Mouse (Mus musculus) cerebellum, adult 2 months (tissue): ENCODE data around the gene Kdm8. TPM values are rescaled to one million over a fixed set of nuclear protein-coding genes. Genes with fewer than 3 reads are reported as not detected.

Experiments
- DNase-seq, 2 experiments: peaks; one replicate each; pipeline ENCODE4 v3.0.0; 2021
- H3K27ac ChIP-seq: fragments of 200-500 bp; 2 replicates; pipeline ENCODE4 v1.5.1; 2012; ENCODE audit warnings: low read length, control low read depth, inconsistent platforms; ENCODE audit not compliant: insufficient read depth
- H3K27me3 ChIP-seq: fragments of 200-500 bp; 2 replicates; pipeline ENCODE4 v1.6.1; 2012; ENCODE audit warnings: inconsistent platforms, mild to moderate bottlenecking, low read length, moderate library complexity; ENCODE audit not compliant: control insufficient read depth, insufficient read depth
- H3K4me1 ChIP-seq: fragments of 200-500 bp; 2 replicates; pipeline ENCODE4 v1.6.1; 2011; ENCODE audit warnings: low read length; ENCODE audit not compliant: control insufficient read depth, insufficient read depth
- H3K4me3 ChIP-seq: fragments of 200-500 bp; replicated peaks from 2 replicates; pipeline ENCODE3; 2011; ENCODE audit warnings: mild to moderate bottlenecking, low read depth, low read length, control low read depth; ENCODE audit not compliant: insufficient read depth
- CTCF ChIP-seq: fragments of 200-500 bp; IDR thresholded peaks from 2 replicates; pipeline ENCODE4 v1.5.1; 2011; ENCODE audit warnings: low read depth, mild to moderate bottlenecking, control low read depth, low read length, moderate library complexity, borderline replicate concordance; ENCODE audit not compliant: insufficient read depth
- POLR2A ChIP-seq: fragments of 200-500 bp; IDR thresholded peaks from 2 replicates; pipeline ENCODE4 v1.6.1; 2011; ENCODE audit warnings: low read length, control low read depth, borderline replicate concordance; ENCODE audit not compliant: insufficient read depth
- WGBS: fragments of 180-500 bp; shearing (Covaris S2); methylation state at CpG from one replicate; pipeline ENCODE4 v1.1.7; 2018; 5-methylcytosine and 5-hydroxymethylcytosine counted together
- polyA plus RNA-seq: library from polyadenylated mRNA; depleted of rRNA; stranded (reverse); fragments of >200 nt; gene quantifications from 2 replicates; pipeline ENCODE4 v1.2.3, GENCODE M21; 2012

Gene Kdm8
- polyA plus RNA-seq, 1 experiment: 9.2 TPM

DNA sequence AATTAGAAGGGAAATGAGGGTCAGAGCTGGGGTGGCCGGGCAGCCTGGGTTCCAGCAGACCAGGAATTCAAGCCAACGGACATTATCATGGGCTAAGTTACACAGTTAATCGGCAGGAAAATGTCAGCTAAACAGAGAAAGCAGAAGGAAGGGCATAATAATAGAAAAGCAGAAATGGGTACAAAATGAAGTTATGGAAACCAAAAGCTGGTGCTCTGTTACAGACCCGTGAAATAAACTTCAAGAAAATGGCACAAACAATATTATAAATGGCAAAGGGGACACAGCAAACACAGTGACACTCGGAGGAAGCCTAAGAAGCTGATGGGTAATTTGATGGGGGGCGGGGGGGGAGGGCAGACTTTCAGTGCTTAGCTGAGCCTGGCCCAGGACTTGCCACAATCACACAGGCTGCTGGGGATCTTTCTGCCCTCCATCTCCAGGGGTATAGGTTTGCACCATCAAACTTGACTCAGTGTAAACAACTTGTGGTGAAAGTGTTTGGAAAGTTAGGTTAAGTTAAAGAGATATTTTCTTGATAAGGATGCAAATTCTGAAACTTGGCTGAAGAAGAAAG lies 51.5 kb downstream of the Kdm8 start:
- no peaks in the 10 kb centered on the region for H3K27me3 ChIP-seq
- H3K4me3 ChIP-seq: no peak overlapping the region
- H3K4me1 ChIP-seq: no peaks in the 10 kb centered on the region; the same call in 1 of the 2 replicates
- no peak overlapping the region for H3K27ac ChIP-seq
- TF ChIP-seq CTCF (no peak), POLR2A (no peak)
- no peak for DNase-seq
- 55% methylated on average over 6 of the region's 6 CpGs for WGBS

DNA sequence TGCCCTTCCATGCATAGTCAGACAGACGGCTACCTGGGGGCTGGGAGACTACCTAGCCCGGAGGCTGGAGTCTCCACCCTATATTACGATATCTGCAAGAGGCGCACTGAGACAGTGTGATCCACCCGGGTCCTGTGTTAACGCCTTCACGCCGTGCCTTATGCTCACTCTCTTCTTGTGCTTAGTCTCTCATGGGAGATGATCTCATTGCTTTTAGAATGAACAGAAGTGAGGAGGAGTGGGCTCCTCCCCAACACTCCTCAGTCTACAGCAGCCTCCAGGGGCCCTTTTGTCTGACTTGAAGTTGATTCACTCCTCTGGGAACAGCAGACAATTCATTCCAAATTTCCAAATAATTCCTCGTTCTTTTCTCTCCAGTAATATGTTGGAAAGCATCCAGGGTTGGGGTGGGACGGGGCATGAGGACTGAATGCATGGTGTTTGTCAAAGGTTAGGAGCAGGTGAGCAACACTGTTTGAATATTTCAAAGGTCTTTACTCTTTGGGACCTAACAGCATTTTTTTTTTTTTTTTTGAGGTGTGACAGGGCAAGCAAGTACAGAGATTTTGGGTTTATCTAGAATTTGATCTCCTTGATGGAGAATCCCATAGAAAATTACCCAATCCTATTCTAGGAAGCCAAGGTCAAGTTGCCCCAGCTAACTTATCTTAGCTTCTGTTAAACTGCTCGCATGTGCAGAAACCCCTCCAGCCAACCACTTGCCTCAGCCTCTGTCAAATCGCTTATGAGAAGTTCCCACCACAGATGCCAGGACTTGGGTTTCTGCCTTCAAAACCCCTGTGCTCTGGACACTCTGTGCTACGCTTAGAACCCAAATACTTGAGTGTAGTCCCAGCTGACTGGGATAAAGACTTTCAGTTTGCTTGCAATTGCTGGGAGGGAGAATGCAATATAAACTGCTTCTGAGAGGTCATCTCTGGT lies 55.7 kb downstream of the Kdm8 start:
- TF ChIP-seq POLR2A (no peak), CTCF (no peak)
- Histone ChIP-seq H3K4me1 (no peaks in the 10 kb centered on the region), H3K27ac (no peak overlapping the region), H3K4me3 (no peak overlapping the region), H3K27me3 (no peaks in the 10 kb centered on the region)
- no peak for DNase-seq
- WGBS: 68% methylated on average over 13 of the region's 13 CpGs

DNA sequence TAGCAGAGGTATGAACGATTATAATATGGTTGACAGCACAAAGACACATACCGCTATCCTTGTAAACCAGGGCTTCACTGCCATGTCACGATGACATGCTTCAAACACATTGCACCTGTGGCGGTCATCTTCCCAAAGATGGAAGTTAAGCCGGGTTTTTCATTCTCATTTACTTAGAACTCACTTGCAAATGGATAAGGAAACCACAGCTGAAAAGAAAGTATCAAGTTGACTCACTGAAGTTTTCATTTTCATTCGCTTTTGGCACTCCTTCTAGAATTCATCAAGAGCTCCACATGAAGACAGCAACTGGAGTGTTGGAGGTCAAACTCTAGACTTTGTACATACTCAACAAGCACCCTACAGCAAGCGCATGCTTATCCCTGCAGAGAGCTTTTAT lies 56.4 kb downstream of the Kdm8 start:
- DNase-seq: no peak
- H3K4me3 ChIP-seq: no peak overlapping the region
- no peak for TF ChIP-seq POLR2A
- no peak for TF ChIP-seq CTCF
- WGBS: 92% methylated on average over 7 of the region's 7 CpGs
- no peak overlapping the region for H3K27ac ChIP-seq
- H3K4me1 ChIP-seq: no peaks in the 10 kb centered on the region
- no peaks in the 10 kb centered on the region for H3K27me3 ChIP-seq

DNA sequence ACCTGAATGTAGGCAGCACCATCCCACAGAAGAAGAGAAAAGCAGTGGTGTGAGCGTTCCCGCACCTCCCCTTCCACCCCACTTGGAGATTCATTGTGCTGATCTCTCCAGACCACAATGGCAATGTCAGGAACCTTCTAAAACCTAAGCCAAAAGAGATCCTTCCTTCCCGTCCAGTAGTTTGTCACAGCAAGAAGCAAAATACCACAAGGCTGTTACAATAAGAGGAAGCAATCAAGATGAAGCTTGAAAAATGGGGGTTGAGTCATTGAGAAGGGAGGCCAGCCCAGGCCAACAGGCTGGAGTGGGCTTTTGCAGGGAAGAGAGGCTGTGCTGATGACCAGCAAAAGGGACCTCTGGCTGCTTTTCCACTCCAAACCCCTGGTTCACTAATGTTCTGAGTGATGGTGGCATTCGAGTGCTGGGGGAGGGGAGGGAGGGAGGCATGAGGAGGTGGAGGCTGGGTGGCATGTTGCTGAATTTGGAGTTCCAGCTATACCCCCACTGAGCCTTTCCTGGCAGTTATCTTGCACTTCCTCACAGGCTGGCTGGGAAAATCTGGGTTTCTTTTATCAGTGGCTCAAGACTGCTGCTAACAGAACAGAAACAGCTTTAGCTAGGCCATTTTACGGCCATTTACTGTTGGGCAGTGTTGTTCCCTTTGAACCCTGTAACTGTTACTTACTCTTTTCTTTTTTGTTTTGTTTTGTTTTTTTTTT lies 59.1 kb downstream of the Kdm8 start:
- WGBS: 73% methylated on average over 5 of the region's 5 CpGs
- no peaks in the 10 kb centered on the region for H3K4me1 ChIP-seq
- no peak for TF ChIP-seq CTCF
- no peak overlapping the region for H3K27ac ChIP-seq
- DNase-seq: no peak
- no peaks in the 10 kb centered on the region for H3K27me3 ChIP-seq
- no peak overlapping the region for H3K4me3 ChIP-seq

DNA sequence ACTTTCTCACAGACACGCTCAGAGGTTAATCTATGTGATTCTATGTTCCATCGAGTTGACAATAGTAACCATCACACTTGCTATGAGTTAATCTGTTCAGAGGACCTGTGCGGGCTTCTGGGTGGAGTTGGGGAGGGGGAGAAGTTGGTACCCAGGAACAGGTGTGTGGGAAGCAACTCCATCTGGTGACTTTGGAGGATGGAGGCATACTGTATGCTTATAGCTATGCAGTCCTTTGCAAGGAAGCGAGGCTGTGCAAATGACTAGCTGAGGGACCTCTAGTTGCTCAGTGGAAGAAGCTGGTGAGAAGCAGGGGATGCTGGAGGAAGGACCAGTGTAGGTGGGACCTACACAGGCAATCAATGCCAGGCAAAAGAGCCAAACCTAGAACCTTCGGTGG lies 60.1 kb downstream of the Kdm8 start:
- WGBS: 90% methylated on average over 5 of the region's 5 CpGs
- no peak for DNase-seq
- no peak for TF ChIP-seq CTCF
- TF ChIP-seq POLR2A: no peak
- no peak overlapping the region for H3K27ac ChIP-seq
- H3K4me3 ChIP-seq: no peak overlapping the region
- H3K27me3 ChIP-seq: no peaks in the 10 kb centered on the region
- H3K4me1 ChIP-seq: no peaks in the 10 kb centered on the region

DNA sequence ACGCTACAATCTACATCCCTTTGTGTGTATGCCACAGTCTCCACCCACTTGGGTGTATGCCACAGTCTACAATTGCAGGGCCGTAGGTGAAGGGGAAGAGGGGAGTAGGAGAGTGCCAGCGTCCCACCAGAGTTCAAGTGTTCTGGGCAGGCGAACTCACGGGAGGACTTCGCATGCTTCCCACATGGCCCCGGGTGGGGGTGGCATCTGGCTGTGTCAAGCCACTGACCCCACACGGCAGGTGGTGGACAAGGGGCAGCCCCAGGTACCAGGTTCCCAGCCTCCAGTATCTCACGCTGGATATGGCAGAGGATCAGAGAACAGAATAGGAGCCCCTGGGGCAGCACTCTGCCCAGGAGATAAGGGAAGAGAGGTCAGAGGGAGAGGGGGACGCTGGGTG lies 61.1 kb downstream of the Kdm8 start:
- 74% methylated on average over 10 of the region's 10 CpGs for WGBS
- no peak overlapping the region for H3K4me3 ChIP-seq
- H3K27me3 ChIP-seq: no peaks in the 10 kb centered on the region
- DNase-seq: no peak
- TF ChIP-seq CTCF: no peak
- H3K27ac ChIP-seq: no peak overlapping the region
- H3K4me1 ChIP-seq: no peaks in the 10 kb centered on the region

DNA sequence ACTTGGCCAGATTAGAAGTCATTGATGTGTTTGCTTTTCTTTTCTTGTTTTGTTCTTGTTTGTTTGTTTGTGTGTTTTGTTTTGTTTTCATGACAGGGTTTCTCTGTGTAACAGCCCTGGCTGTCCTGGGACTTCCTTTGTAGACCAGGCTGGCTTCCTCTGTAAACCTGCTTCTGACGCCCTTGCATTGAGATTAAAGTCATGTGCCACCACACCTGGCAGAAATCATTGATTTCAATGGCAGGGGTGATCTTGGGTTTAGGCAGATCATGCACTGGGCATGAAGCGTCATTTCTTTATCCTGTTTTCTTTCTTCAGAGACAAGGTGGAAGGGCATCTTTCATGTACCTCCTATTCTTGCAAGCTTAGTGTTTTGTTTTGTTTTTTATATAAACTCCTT lies 62.8 kb downstream of the Kdm8 start:
- TF ChIP-seq CTCF: no peak
- TF ChIP-seq POLR2A: no peak
- no peak for DNase-seq
- 94% methylated on average over 2 of the region's 2 CpGs for WGBS
- Histone ChIP-seq H3K4me1 (no peaks in the 10 kb centered on the region), H3K27ac (no peak overlapping the region), H3K27me3 (no peaks in the 10 kb centered on the region), H3K4me3 (no peak overlapping the region)
